Mouse (Mus musculus): Measurements from ENCODE around the gene Gtf2a2.

Gtf2a2 gene

DNA sequence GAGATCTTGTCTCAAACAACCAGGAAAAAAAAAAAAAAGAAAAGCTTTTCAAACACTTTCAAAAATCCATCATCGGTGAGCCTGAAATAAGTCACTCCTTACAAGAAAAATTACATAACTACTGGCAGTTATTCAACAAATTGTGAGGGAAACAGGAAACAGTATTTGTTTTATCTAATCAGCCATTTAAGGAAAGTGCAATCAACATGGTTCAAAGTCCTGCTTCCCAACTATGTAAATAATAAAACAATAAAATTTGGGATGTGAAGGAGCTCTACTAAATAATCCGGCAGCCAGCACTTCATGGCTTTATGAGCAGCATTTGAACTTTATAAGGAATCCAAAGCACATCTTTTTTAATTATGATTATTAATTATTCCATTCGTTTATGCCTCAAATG is 49.7 kb downstream of the Gtf2a2 start:
- no peak for ATAC-seq (ENCODE audit: low TSS enrichment)

DNA sequence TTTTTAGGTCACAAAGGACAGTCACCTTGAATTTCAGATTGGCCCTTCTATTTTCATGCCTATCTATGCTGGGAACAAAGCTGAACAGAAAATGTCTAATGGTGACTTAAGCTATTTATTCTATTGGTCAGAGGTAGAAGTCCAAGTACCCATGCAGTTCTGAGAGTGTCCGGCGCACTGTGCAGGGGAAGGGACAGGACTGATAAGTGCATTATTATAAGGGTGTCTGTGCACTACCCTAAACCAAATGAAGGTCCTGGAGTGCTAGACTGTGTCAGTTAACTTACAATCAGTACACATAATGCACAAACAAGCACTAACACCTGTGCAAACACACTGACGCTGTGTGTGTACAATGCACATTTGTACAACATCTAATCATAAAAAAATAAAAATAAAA is 55.1 kb downstream of the Gtf2a2 start:
- no peak for ATAC-seq (ENCODE audit: low TSS enrichment)

- ATAC-seq (ENCODE audit: low TSS enrichment) = no peak
Measured at GRCm38 (mm10) chr9:70069961-70070435, 57.6 kb downstream of the Gtf2a2 start.

GRCm38 (mm10) chr9:70072387-70072786 is 60.0 kb downstream of the Gtf2a2 start:
- no peak for ATAC-seq (ENCODE audit: low TSS enrichment)

Data from frontal cortex, adult (tissue).